Mouse (Mus musculus): ENCODE measurements around the gene Olfr1451.
"Not testable (repeated sequence)": the region's sequence is repeated elsewhere in the genome, so short reads cannot be mapped to it uniquely, and the experiment has no call there.

Olfr1451 gene

GRCm38 (mm10) chr19:12994714-12995113 lies at the start of gene Olfr1451:
Gene Olfr1451 (plus strand): TSS chr19:12995014.
- DNase-seq (ENCODE audit: low spot score in 2 of 2), result no peak

- DNase-seq (ENCODE audit: low spot score in 2 of 2), result no peak
These were observed 44.9 kb upstream of the Olfr1451 start, which contains the start of gene Olfr1450 for GRCm38 (mm10) chr19:12949958-12950357. Gene Olfr1450 (plus strand): TSS chr19:12950258.

- DNase-seq (ENCODE audit: low spot score in 2 of 2), result not testable (repeated sequence)
These were observed 24.7 kb upstream of the Olfr1451 start for GRCm38 (mm10) chr19:12970082-12970481.

- DNase-seq (ENCODE audit: low spot score in 2 of 2), result not testable (repeated sequence)
These were observed 2.5 kb upstream of the Olfr1451 start for GRCm38 (mm10) chr19:12992316-12992715.

- DNase-seq (ENCODE audit: low spot score in 2 of 2), result no peak
These were observed 33.4 kb downstream of the Olfr1451 start, which contains the start of gene Olfr1453 for GRCm38 (mm10) chr19:13028227-13028626. Gene Olfr1453 (minus strand): TSS chr19:13028327.
